Mouse (Mus musculus): ENCODE measurements around the gene Ppm1d.

DNA sequence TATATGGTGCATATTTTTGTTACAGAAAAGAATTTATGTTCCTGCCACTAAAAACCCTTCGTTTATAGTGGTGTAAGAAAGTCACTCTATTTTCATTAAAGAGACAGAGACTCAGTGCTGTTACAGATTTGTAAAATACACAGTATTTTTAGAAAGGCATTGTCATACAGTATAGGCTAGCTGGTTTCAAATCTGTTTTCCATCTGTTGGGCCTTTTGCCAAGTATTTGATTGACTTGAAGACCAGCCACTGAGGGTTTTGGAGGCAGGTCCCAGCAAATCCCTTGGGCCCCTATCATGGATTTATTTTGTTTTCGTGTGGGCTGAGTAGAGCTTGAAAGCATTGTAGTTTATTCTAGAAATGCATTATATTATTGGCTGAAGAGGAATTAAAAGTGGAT is 1.8 kb downstream of the Ppm1d start:
- no peak for TF ChIP-seq CTCF (IDR thresholded peaks at IDR 0.05; ENCODE audit: extremely low read depth, insufficient read length, insufficient replicate concordance, low read depth, low read length)
- TF ChIP-seq POLR2A (IDR thresholded peaks at IDR 0.05; ENCODE audit: low read depth, low read length): no peak

Data from small intestine, adult 2 months (tissue).